Mouse (Mus musculus) G1E (cell line): ENCODE data around the gene Guf1.

Experiments
- CTCF ChIP-seq: IDR thresholded peaks from 2 replicates; pipeline ENCODE4 v1.5.1; 2012; ENCODE audit warnings: low read depth, low read length, inconsistent platforms, mixed read lengths
- GATA1 ChIP-seq: IDR thresholded peaks from 2 replicates; pipeline ENCODE4 v1.6.1; 2012; ENCODE audit warnings: borderline replicate concordance, low read length, inconsistent platforms, mixed read lengths
- POLR2AphosphoS5 ChIP-seq: IDR thresholded peaks from 2 replicates; pipeline ENCODE4 v1.6.1; 2012; ENCODE audit warnings: low read depth, low read length, inconsistent platforms; ENCODE audit not compliant: insufficient replicate concordance
- TAL1 ChIP-seq: conservative IDR thresholded peaks from 2 replicates; pipeline ENCODE4 v1.6.1; 2012; ENCODE audit warnings: low read depth, low read length, inconsistent platforms, mixed read lengths

- TF ChIP-seq TAL1: no peak
- TF ChIP-seq CTCF: no peak
- no peak for TF ChIP-seq POLR2AphosphoS5
- no peak for TF ChIP-seq GATA1
Measured at GRCm38 (mm10) chr5:69556628-69557403, at the start of gene Guf1.
